Mouse (Mus musculus): ENCODE measurements around the gene Slc29a4. TPM values are rescaled to one million over a fixed set of nuclear protein-coding genes. Genes with fewer than 3 reads are reported as not detected.

The Slc29a4 gene
- total and polyA plus RNA-seq, 2 experiments = 0.04 TPM; not detected in 1

DNA sequence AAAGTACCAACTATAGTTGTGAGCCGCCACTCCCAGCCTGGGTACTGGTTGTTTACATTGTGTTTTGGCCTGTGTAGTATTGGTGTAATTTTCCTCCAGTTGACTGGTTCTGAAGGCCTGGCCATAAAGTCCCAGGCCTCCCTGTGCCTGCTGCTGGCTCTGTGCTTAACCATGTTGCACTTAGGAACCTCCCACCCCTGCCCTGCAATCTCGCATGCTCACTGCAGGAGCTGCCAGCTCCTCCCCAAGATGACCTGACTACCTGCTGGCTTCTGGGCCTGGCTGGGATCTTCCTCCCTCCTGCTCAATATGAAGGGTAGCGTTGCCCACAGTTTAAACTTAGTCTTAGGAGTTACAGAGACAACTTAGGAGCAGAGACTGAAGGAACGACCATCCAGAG is 40.0 kb upstream of the Slc29a4 start:
- Histone ChIP-seq H3K27me3 (ENCODE audit: control insufficient read depth, insufficient read depth, low read length) (no peaks in the 10 kb centered on the region), H3K36me3 (ENCODE audit: control insufficient read depth, insufficient read depth, low read length) (peaks cover 9% of the 10 kb centered on the region; the same call in 1 of the 2 replicates), H3K4me3 (ENCODE audit: insufficient read depth, low read depth, low read length) (no peak overlapping the region), H3K4me1 (ENCODE audit: control insufficient read depth, insufficient read depth, low read length) (peaks cover 22% of the 10 kb centered on the region), H3K79me2 (ENCODE audit: control insufficient read depth, insufficient read depth, low read length) (peaks cover 16% of the 10 kb centered on the region; the same call in 1 of the 2 replicates), H3K27ac (replicated peaks; ENCODE audit: insufficient read depth, low read depth, low read length) (no peak overlapping the region), H3K9ac (ENCODE audit: low read depth, low read length) (no peak overlapping the region)
- WGBS = 78% methylated on average over 4 of the region's 4 CpGs
- DNase-seq (ENCODE audit: extremely low read depth, low read depth, low spot score) = peak; percentile 25
- TF ChIP-seq POLR2A (IDR thresholded peaks at IDR 0.05; ENCODE audit: extremely low read depth, insufficient read depth, low read length) (no peak), CTCF (IDR thresholded peaks at IDR 0.05; ENCODE audit: low read depth, low read length) (no peak)

DNA sequence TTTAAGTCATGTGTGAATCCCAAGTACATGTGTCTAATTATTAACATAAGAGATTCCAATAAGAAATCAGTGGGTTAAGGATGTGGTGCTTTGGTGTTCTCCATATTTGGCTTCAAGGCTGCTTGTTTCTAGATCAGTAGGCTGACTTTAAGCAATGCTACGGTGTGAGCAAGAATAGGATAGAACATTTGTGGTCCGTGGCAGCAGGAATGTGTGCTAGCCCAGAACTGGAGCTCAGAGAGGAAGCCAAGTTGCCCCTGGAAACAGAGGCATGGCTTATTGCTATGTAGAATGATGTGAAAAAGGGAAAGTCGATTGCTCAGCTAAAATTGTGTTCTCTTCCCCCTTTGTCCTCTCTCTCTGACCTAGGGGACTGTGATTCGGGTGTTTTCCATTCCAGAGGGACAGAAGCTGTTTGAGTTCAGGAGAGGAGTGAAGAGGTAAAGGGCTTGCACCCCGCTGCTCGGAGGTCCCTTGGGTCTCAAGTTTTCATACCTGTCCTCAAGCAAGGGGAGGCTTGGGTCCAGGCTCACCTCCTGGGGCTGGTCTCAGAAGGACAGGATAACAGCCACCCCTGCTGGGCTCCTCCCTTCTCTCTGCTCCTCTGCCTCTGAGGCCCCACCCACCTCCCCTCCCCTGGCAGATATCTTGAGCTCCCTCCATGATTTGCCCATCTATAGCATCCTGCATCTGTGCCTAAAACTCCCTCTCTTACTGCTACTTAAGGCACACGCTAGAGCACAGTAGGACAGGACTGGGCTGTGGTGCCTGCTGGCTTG is 31.5 kb upstream of the Slc29a4 start:
- Histone ChIP-seq H3K4me3 (ENCODE audit: insufficient read depth, low read depth, low read length) (no peak overlapping the region), H3K36me3 (ENCODE audit: control insufficient read depth, insufficient read depth, low read length) (peaks cover 49% of the 10 kb centered on the region), H3K27me3 (ENCODE audit: control insufficient read depth, insufficient read depth, low read length) (no peaks in the 10 kb centered on the region), H3K4me1 (ENCODE audit: control insufficient read depth, insufficient read depth, low read length) (no peaks in the 10 kb centered on the region), H3K9ac (ENCODE audit: low read depth, low read length) (no peak overlapping the region), H3K27ac (replicated peaks; ENCODE audit: insufficient read depth, low read depth, low read length) (no peak overlapping the region), H3K79me2 (ENCODE audit: control insufficient read depth, insufficient read depth, low read length) (no peaks in the 10 kb centered on the region)
- no peak for DNase-seq (ENCODE audit: extremely low read depth, low read depth, low spot score)
- WGBS = 85% methylated on average over 7 of the region's 7 CpGs
- no peak for TF ChIP-seq POLR2A (IDR thresholded peaks at IDR 0.05; ENCODE audit: extremely low read depth, insufficient read depth, low read length)

DNA sequence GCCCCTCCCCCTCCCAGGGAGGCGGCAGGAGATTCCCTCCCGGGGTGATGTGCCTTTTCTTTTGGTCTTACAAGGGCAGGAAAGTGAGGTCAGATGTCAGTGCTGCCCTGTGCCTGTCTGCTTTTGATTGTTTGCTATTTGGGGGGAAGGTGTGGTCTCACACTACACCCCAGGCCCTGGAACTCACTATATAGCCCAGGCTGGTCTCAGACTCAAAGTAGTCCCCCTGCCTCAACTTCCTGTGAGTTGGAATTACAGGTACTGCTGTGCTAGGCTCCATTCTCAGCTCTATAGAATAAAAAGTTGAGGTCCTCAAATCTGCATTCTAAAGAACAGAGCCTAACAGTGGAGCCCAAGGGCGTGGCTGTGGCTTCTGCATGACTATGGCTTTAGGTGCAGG is 24.4 kb upstream of the Slc29a4 start:
- no peaks in the 10 kb centered on the region for H3K4me1 ChIP-seq (ENCODE audit: control insufficient read depth, insufficient read depth, low read length)
- 59% methylated on average over 3 of the region's 3 CpGs for WGBS
- H3K79me2 ChIP-seq (ENCODE audit: control insufficient read depth, insufficient read depth, low read length) = no peaks in the 10 kb centered on the region
- no peak for DNase-seq (ENCODE audit: extremely low read depth, low read depth, low spot score)
- no peak overlapping the region for H3K4me3 ChIP-seq (ENCODE audit: insufficient read depth, low read depth, low read length)
- TF ChIP-seq POLR2A (IDR thresholded peaks at IDR 0.05; ENCODE audit: extremely low read depth, insufficient read depth, low read length) = no peak
- no peak for TF ChIP-seq CTCF (IDR thresholded peaks at IDR 0.05; ENCODE audit: low read depth, low read length)
- H3K27me3 ChIP-seq (ENCODE audit: control insufficient read depth, insufficient read depth, low read length) = no peaks in the 10 kb centered on the region
- no peak overlapping the region for H3K27ac ChIP-seq (replicated peaks; ENCODE audit: insufficient read depth, low read depth, low read length)
- peaks cover 24% of the 10 kb centered on the region; the same call in 1 of the 2 replicates for H3K36me3 ChIP-seq (ENCODE audit: control insufficient read depth, insufficient read depth, low read length)
- H3K9ac ChIP-seq (ENCODE audit: low read depth, low read length) = no peak overlapping the region

DNA sequence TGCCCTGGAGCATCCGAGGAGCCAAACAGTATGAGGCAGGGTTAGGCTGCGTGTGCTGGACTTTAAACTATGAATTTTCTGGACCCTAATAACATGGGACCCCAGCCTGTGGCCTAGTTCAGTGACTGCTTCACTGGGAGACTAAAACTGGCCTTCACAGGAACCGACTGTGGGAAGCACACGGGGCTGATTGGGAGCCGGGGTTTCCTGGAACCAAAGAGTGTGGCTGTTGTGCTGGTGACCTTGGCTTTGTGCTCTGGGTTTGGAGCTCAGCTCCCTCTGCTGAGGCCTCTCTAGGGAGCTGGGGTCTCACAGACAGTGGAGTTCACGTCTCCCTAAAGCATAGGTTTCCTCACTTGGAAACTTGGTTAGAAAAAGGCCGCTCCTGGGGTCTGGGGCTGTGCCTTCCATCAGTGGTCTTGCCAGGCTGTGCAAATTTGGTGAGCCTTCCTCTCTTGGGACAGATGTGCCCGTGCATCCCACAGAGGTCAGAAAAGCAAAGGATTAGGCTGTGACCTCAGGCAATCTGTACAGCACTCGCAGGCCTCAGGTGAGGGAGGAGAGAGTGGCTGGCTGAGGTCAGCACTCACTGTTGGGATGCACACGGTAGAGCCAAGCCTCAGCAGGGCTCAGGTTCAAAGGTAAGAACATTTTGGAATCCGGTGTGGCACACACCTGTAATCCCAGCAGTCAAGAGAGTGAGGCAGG is 23.6 kb upstream of the Slc29a4 start:
- no peak overlapping the region for H3K9ac ChIP-seq (ENCODE audit: low read depth, low read length)
- no peaks in the 10 kb centered on the region for H3K27me3 ChIP-seq (ENCODE audit: control insufficient read depth, insufficient read depth, low read length)
- WGBS = 82% methylated on average over 11 of the region's 11 CpGs
- H3K4me1 ChIP-seq (ENCODE audit: control insufficient read depth, insufficient read depth, low read length) = no peaks in the 10 kb centered on the region
- no peak overlapping the region for H3K4me3 ChIP-seq (ENCODE audit: insufficient read depth, low read depth, low read length)
- H3K79me2 ChIP-seq (ENCODE audit: control insufficient read depth, insufficient read depth, low read length) = no peaks in the 10 kb centered on the region
- H3K27ac ChIP-seq (replicated peaks; ENCODE audit: insufficient read depth, low read depth, low read length) = no peak overlapping the region
- TF ChIP-seq CTCF (IDR thresholded peaks at IDR 0.05; ENCODE audit: low read depth, low read length) (no peak), POLR2A (IDR thresholded peaks at IDR 0.05; ENCODE audit: extremely low read depth, insufficient read depth, low read length) (no peak)
- peaks cover 20% of the 10 kb centered on the region; the same call in 1 of the 2 replicates for H3K36me3 ChIP-seq (ENCODE audit: control insufficient read depth, insufficient read depth, low read length)
- no peak for DNase-seq (ENCODE audit: extremely low read depth, low read depth, low spot score)

DNA sequence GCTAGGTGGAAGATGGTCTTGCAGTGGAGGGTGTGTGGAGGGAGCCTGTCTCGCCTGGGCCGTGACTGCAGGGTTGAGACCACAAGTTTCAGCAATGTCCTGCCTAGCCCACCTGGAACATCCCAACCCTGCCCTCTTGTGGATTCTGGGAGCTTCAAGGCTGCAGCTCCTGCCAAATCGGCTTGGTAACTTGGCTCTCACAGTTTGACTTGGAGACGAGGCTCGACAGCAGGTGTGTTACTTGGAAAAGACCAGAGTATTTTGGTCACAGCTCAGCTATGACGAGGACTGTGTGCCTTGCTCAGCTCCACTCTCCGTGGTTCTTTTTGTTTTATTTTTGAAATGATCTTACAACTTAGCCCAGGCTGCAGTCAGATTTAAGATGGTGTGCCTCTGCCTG is 22.6 kb upstream of the Slc29a4 start:
- no peak overlapping the region for H3K9ac ChIP-seq (ENCODE audit: low read depth, low read length)
- 75% methylated on average over 7 of the region's 7 CpGs for WGBS
- H3K79me2 ChIP-seq (ENCODE audit: control insufficient read depth, insufficient read depth, low read length) = no peaks in the 10 kb centered on the region
- DNase-seq (ENCODE audit: extremely low read depth, low read depth, low spot score) = no peak
- 0 out of 2 replicates have a peak, but pooled peaks have one; percentile 23 for TF ChIP-seq CTCF (IDR thresholded peaks at IDR 0.05; ENCODE audit: low read depth, low read length)
- no peak for TF ChIP-seq POLR2A (IDR thresholded peaks at IDR 0.05; ENCODE audit: extremely low read depth, insufficient read depth, low read length)
- H3K27ac ChIP-seq (replicated peaks; ENCODE audit: insufficient read depth, low read depth, low read length) = no peak overlapping the region
- H3K27me3 ChIP-seq (ENCODE audit: control insufficient read depth, insufficient read depth, low read length) = no peaks in the 10 kb centered on the region
- no peaks in the 10 kb centered on the region for H3K4me1 ChIP-seq (ENCODE audit: control insufficient read depth, insufficient read depth, low read length)
- H3K36me3 ChIP-seq (ENCODE audit: control insufficient read depth, insufficient read depth, low read length) = peaks cover 15% of the 10 kb centered on the region; the same call in 1 of the 2 replicates
- H3K4me3 ChIP-seq (ENCODE audit: insufficient read depth, low read depth, low read length) = no peak overlapping the region

All from liver, adult 2 months (tissue).